Mouse (Mus musculus) thymus, adult 2 months (tissue): ENCODE measurements around the gene Klhl42. TPM values are rescaled to one million over a fixed set of nuclear protein-coding genes. Genes with fewer than 3 reads are reported as not detected.

Experiments used
- DNase-seq: peaks from one replicate; pipeline ENCODE4 v3.0.0; 2021
- H3K27ac ChIP-seq: fragments of 200-500 bp; 2 replicates; pipeline ENCODE4 v1.5.1; 2012; ENCODE audit warnings: low read length, control low read depth; ENCODE audit not compliant: control insufficient read depth, insufficient read depth
- H3K27me3 ChIP-seq: fragments of 200-500 bp; 2 replicates; pipeline ENCODE4 v1.6.1; 2012; ENCODE audit warnings: mild to moderate bottlenecking, low read length, moderate library complexity, mixed read lengths; ENCODE audit not compliant: control insufficient read depth, insufficient read depth
- H3K36me3 ChIP-seq: fragments of 200-500 bp; 2 replicates; pipeline ENCODE4 v1.6.1; 2012; ENCODE audit warnings: mild to moderate bottlenecking, low read length, moderate library complexity; ENCODE audit not compliant: control insufficient read depth, insufficient read depth
- H3K4me1 ChIP-seq: fragments of 200-500 bp; replicated peaks from 2 replicates; pipeline ENCODE4 v1.6.1; 2012; ENCODE audit warnings: low read length; ENCODE audit not compliant: control insufficient read depth, insufficient read depth
- H3K4me3 ChIP-seq: fragments of 200-500 bp; 2 replicates; pipeline ENCODE4 v1.5.1; 2012; ENCODE audit warnings: mild to moderate bottlenecking, low read length, control low read depth, moderate library complexity; ENCODE audit not compliant: control insufficient read depth, insufficient read depth
- CTCF ChIP-seq: fragments of 200-500 bp; IDR thresholded peaks from 2 replicates; pipeline ENCODE4 v1.5.1; 2012; ENCODE audit warnings: mild to moderate bottlenecking, control low read depth, low read length, moderate library complexity, borderline replicate concordance; ENCODE audit not compliant: control insufficient read depth, poor library complexity, insufficient read depth; ENCODE audit errors: extremely low read depth
- POLR2A ChIP-seq: fragments of 200-500 bp; IDR thresholded peaks from 2 replicates; pipeline ENCODE4 v1.6.1; 2012; ENCODE audit warnings: mild to moderate bottlenecking, low read length, control low read depth, moderate library complexity; ENCODE audit not compliant: control insufficient read depth, poor library complexity, insufficient read depth; ENCODE audit errors: extremely low read depth
- WGBS: fragments of 180-500 bp; shearing (Covaris S2); methylation state at CpG from one replicate; pipeline ENCODE4 v1.1.7; 2018; 5-methylcytosine and 5-hydroxymethylcytosine counted together
- polyA plus RNA-seq: library from polyadenylated mRNA; depleted of rRNA; stranded (reverse); fragments of >200 nt; gene quantifications from 2 replicates; pipeline ENCODE4 v1.2.3, GENCODE M21; 2012

Klhl42 gene
- polyA plus RNA-seq, 1 experiment: 27.2 TPM

DNA sequence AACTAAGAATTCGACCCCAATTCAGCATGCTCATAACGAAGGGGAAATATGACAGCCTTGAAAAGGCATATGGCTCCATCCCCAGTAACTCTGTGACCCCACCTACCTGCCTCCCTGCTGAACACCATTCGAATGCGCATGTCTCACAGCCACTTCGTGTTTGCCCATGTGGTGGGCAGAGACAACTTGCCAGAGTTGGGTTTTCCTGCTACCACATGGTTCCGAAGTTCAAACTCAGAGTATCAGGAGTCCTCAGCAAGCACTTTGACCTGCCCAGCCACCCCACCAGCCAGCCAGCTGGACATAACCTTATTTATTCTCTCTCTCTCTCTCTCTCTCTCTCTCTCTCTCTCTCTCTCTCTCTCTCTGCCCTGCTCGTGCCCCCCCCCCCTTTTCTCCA, 3.4 kb upstream of the Klhl42 start:
- no peaks in the 10 kb centered on the region for H3K36me3 ChIP-seq
- no peaks in the 10 kb centered on the region for H3K27me3 ChIP-seq
- H3K27ac ChIP-seq: no peak overlapping the region
- TF ChIP-seq CTCF (no peak), POLR2A (no peak)
- 83% methylated on average over 7 of the region's 7 CpGs for WGBS
- H3K4me1 ChIP-seq: peaks cover 12% of the 10 kb centered on the region
- H3K4me3 ChIP-seq: no peak overlapping the region
- DNase-seq: no peak

- H3K36me3 ChIP-seq: no peaks in the 10 kb centered on the region
- TF ChIP-seq POLR2A (no peak), CTCF (no peak)
- 87% methylated on average over 3 of the region's 3 CpGs for WGBS
- H3K27me3 ChIP-seq: no peaks in the 10 kb centered on the region
- H3K27ac ChIP-seq: no peak overlapping the region
- no peak overlapping the region for H3K4me3 ChIP-seq
- peaks cover 16% of the 10 kb centered on the region for H3K4me1 ChIP-seq
- no peak for DNase-seq
These were observed 2.7 kb upstream of the Klhl42 start for GRCm38 (mm10) chr6:147088517-147088916.

DNA sequence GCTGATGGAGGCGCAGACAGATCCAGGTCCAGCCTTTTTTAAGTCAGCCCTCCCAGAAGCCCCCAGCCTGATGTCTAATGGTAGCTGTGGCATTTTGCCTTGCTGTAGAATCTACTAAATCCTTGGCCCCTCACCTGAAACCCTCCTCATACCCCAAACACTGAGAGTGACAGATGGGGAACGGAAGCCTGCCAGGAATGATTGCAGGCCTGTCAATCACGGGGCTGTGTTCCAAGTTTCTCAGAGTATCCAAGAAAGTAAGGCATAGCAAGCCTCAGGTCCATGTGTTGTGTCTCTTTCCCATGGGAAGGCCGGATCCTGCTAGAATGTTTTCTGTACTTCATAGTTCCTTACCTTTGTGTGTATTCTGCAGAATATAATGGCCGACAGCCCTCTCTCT, 988 bp upstream of the Klhl42 start:
- H3K27ac ChIP-seq: no peak overlapping the region
- 95% methylated on average over 5 of the region's 5 CpGs for WGBS

DNA sequence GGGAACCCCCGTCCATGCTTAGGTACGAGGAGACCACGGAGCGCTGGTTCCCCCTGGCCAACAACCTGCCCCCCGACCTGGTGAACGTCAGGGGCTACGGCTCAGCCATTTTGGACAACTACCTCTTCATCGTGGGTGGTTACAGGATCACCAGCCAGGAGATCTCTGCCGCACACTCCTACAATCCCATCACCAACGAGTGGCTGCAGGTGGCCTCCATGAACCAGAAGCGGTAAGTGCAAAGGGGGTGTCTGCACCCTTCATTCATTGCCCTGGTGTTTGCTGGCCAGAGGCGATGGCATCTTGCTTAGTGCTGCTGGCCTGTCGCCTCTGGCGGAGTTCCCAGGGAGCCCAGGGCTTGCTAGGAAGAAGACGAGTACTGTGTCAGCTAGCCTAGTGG, 957 bp downstream of the Klhl42 start:
- 2% methylated on average over 15 of the region's 15 CpGs for WGBS
- no peak for TF ChIP-seq POLR2A
- no peak for TF ChIP-seq CTCF
- no peaks in the 10 kb centered on the region for H3K27me3 ChIP-seq
- no peak for DNase-seq
- peaks cover 13% of the 10 kb centered on the region for H3K4me1 ChIP-seq
- H3K36me3 ChIP-seq: peaks cover 5% of the 10 kb centered on the region; the same call in 1 of the 2 replicates
- peak overlapping the region; percentile 49 for H3K27ac ChIP-seq
- H3K4me3 ChIP-seq: peak overlapping the region; percentile 89

More for the DNA sequence above, 988 bp upstream of the Klhl42 start:
- no peak for DNase-seq
- TF ChIP-seq CTCF (no peak), POLR2A (no peak)
- no peaks in the 10 kb centered on the region for H3K27me3 ChIP-seq
- peaks cover 5% of the 10 kb centered on the region; the same call in 1 of the 2 replicates for H3K36me3 ChIP-seq
- H3K4me1 ChIP-seq: peaks cover 18% of the 10 kb centered on the region
- no peak overlapping the region for H3K4me3 ChIP-seq

DNA sequence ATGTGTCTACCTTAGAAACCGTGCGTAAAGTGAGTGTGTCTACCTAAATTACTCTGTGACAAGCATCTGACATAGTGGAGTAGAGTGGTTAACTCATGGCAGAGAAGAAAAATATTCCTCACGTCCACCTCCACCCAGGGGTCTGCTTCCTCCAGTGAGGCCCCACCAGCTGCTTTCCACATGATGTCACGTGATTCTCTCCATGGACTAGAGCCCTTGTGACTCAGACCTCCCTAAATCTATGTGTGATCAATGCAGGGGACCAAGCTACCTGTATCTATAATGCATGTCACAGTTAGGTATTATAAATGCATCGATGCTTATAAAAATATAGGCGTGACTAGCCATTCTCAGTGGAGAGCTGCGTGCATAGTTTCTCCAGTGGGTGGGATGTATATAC, 3.6 kb downstream of the Klhl42 start:
- Histone ChIP-seq H3K4me1 (peaks cover 25% of the 10 kb centered on the region), H3K27ac (no peak overlapping the region), H3K36me3 (peaks cover 5% of the 10 kb centered on the region; the same call in 1 of the 2 replicates), H3K4me3 (no peak overlapping the region), H3K27me3 (no peaks in the 10 kb centered on the region)
- 92% methylated on average over 7 of the region's 7 CpGs for WGBS
- TF ChIP-seq CTCF (no peak), POLR2A (no peak)
- no peak for DNase-seq

DNA sequence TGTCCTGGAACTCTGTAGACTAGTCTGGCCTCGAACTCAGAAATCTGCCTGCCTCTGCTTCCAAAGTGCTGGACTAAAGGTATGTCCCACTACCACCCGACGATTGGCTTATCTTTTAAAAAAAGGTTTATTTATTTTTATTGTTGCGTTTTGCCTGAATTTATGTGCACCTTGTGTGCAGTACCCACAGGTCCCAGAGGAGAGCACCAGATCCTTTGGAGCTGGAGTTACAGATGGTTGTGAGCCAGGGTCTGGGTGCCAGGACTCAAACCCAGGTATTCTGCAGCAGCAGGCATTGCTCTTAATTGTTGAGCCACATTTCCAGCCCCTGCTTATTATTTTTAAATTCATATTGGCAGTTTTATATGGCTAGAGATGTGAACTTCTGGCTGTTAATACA, 4.9 kb downstream of the Klhl42 start:
- no peak for DNase-seq
- Histone ChIP-seq H3K4me3 (no peak overlapping the region), H3K27ac (no peak overlapping the region), H3K27me3 (no peaks in the 10 kb centered on the region), H3K4me1 (peaks cover 31% of the 10 kb centered on the region), H3K36me3 (peaks cover 5% of the 10 kb centered on the region; the same call in 1 of the 2 replicates)
- TF ChIP-seq POLR2A: no peak
- TF ChIP-seq CTCF: no peak
- WGBS: 98% methylated on average over 4 of the region's 4 CpGs

- TF ChIP-seq POLR2A: no peak
- no peak for TF ChIP-seq CTCF
- DNase-seq: no peak
- Histone ChIP-seq H3K4me1 (peaks cover 31% of the 10 kb centered on the region), H3K27ac (peak overlapping the region; percentile 57), H3K27me3 (no peaks in the 10 kb centered on the region), H3K4me3 (no peak overlapping the region), H3K36me3 (peaks cover 5% of the 10 kb centered on the region; the same call in 1 of the 2 replicates)
- WGBS: 26% methylated on average over 3 of the region's 3 CpGs
These were observed 5.8 kb downstream of the Klhl42 start for GRCm38 (mm10) chr6:147096934-147097333.
